Mouse (Mus musculus) heart, postnatal 0 days (tissue): ENCODE results near the gene Phactr2.

Experiments used
- CTCF ChIP-seq: IDR thresholded peaks from 2 replicates; pipeline ENCODE4 v1.5.1; 2016; ENCODE audit warnings: antibody characterized with exemption, control low read depth, low read depth
- EP300 ChIP-seq: IDR thresholded peaks from 2 replicates; pipeline ENCODE4 v1.6.1; 2016; ENCODE audit warnings: antibody characterized with exemption, low read depth

DNA sequence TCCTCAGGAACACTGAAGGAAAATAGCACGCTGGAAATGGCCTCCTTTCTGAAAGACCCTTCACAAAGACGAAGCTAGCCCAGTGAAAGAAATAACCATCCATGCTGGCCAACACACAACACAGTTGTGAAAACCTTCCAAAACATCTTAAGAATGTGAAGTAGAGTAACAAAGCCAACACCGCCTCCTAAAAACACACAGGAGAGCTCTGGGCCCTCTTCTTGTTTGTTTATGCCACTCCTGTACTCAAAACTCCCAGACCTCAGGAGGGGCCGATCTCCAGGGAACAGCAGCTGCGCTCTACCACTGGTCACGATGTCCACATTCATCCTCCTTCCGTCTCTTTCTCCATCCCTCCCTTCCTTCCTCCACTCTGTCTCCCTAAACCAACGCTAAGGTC is 202.5 kb downstream of the Phactr2 start:
- TF ChIP-seq CTCF (no peak), EP300 (no peak)
